Mouse (Mus musculus): ENCODE measurements around the gene Zfand3.

DNA sequence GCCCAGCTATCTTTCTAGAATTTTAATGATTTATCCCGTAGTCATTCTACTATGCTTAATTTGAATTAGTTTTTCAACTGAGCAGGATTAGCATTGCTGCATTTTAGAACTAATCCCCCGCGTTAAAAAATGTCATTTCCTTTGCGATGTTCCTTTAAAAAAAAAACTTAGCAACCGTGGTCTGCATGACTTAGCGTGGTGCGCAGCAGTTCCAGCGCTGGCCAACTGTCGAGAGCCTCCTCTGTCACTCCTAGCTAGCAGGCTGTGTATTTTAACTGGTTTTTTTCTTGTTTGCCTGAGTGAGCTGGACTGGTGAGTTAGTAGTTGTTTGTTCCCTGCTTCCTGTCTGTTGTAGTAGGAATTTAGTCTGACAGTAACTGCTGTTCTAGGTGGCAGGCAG is 48.9 kb downstream of the Zfand3 start:
- TF ChIP-seq CTCF (IDR thresholded peaks at IDR 0.05; ENCODE audit: insufficient read depth, low read depth, low read length) (no peak), POLR2A (IDR thresholded peaks at IDR 0.05; ENCODE audit: insufficient read depth, low read depth, low read length) (no peak)

All from olfactory bulb, adult 2 months (tissue).